Mouse (Mus musculus): ENCODE measurements around the gene Lpar3.

Lpar3 gene

GRCm38 (mm10) chr3:146307341-146307740 lies 86.6 kb downstream of the Lpar3 start:
- DNase-seq (ENCODE audit: inconsistent age in 2 of 2, low spot score in 1 of 2) = no peak

GRCm38 (mm10) chr3:146307886-146308285 lies 87.1 kb downstream of the Lpar3 start:
- no peak for DNase-seq (ENCODE audit: inconsistent age in 2 of 2, low spot score in 1 of 2)

- no peak for DNase-seq (ENCODE audit: inconsistent age in 2 of 2, low spot score in 1 of 2)
Observed at GRCm38 (mm10) chr3:146309586-146309985, 88.8 kb downstream of the Lpar3 start.

- DNase-seq (ENCODE audit: inconsistent age in 2 of 2, low spot score in 1 of 2) = no peak
Observed at GRCm38 (mm10) chr3:146311121-146311538, 90.4 kb downstream of the Lpar3 start.

- DNase-seq (ENCODE audit: inconsistent age in 2 of 2, low spot score in 1 of 2) = no peak
Observed at GRCm38 (mm10) chr3:146315414-146315813, 94.7 kb downstream of the Lpar3 start.

- no peak for DNase-seq (ENCODE audit: inconsistent age in 2 of 2, low spot score in 1 of 2)
Observed at GRCm38 (mm10) chr3:146316293-146316692, 95.5 kb downstream of the Lpar3 start.

GRCm38 (mm10) chr3:146317366-146317765 lies 96.6 kb downstream of the Lpar3 start:
- DNase-seq (ENCODE audit: inconsistent age in 2 of 2, low spot score in 1 of 2) = no peak

- DNase-seq (ENCODE audit: inconsistent age in 2 of 2, low spot score in 1 of 2) = no peak
Observed at GRCm38 (mm10) chr3:146317911-146318310, 97.1 kb downstream of the Lpar3 start.

- no peak for DNase-seq (ENCODE audit: inconsistent age in 2 of 2, low spot score in 1 of 2)
Observed at GRCm38 (mm10) chr3:146318520-146318938, 97.8 kb downstream of the Lpar3 start.

GRCm38 (mm10) chr3:146318987-146319386 lies 98.2 kb downstream of the Lpar3 start:
- peak in 1 of 2 experiments; percentile 50 for DNase-seq (ENCODE audit: inconsistent age in 2 of 2, low spot score in 1 of 2)

- DNase-seq (ENCODE audit: inconsistent age in 2 of 2, low spot score in 1 of 2) = no peak
Observed at GRCm38 (mm10) chr3:146319503-146319902, 98.7 kb downstream of the Lpar3 start.

- no peak for DNase-seq (ENCODE audit: inconsistent age in 2 of 2, low spot score in 1 of 2)
Observed at GRCm38 (mm10) chr3:146324949-146325348, 104.2 kb downstream of the Lpar3 start.

GRCm38 (mm10) chr3:146326743-146327536 lies 106.2 kb downstream of the Lpar3 start:
- no peak for DNase-seq (ENCODE audit: inconsistent age in 2 of 2, low spot score in 1 of 2)

- DNase-seq (ENCODE audit: inconsistent age in 2 of 2, low spot score in 1 of 2) = peak; percentile 79 to 91
Observed at GRCm38 (mm10) chr3:146327537-146328255, 106.9 kb downstream of the Lpar3 start.

GRCm38 (mm10) chr3:146328749-146329148 lies 108.0 kb downstream of the Lpar3 start:
- DNase-seq (ENCODE audit: inconsistent age in 2 of 2, low spot score in 1 of 2) = peak; percentile 36 to 53

GRCm38 (mm10) chr3:146331819-146332218 lies 111.1 kb downstream of the Lpar3 start:
- no peak for DNase-seq (ENCODE audit: inconsistent age in 2 of 2, low spot score in 1 of 2)

GRCm38 (mm10) chr3:146333270-146333669 lies 112.5 kb downstream of the Lpar3 start:
- DNase-seq (ENCODE audit: inconsistent age in 2 of 2, low spot score in 1 of 2) = no peak

- no peak for DNase-seq (ENCODE audit: inconsistent age in 2 of 2, low spot score in 1 of 2)
Observed at GRCm38 (mm10) chr3:146334070-146334469, 113.3 kb downstream of the Lpar3 start.

Data from adrenal gland, adult (tissue).